ENCODE assay signal across 14 mouse cellular contexts in genomic region chr7:49104376-49104775, GRCm38 (mm10).
DNase-seq lines count a peak whose midpoint lies in the region; ATAC-seq and TF ChIP-seq lines count a peak whose summit lies in the region.
"Had no signal": no experiment of that assay in that cellular context is flagged by ENCODE, and none has a peak within 500 bp of the region (broad histone marks: within the 10 kb centered on the region; RNA-seq: fewer than 3 reads in every experiment).

No protein-coding gene starts in this region.

- no peaks in the 10 kb centered on the region for H3K9me3 ChIP-seq in forebrain, embryonic 10.5 days
- no peaks in the 10 kb centered on the region for H3K9me3 ChIP-seq in forebrain, postnatal 0 days (ENCODE audit: low read length)
- no peaks in the 10 kb centered on the region for H3K9me3 ChIP-seq in embryonic facial prominence, embryonic 10.5 days
- H3K9me3 ChIP-seq in midbrain, embryonic 15.5 days, result no peaks in the 10 kb centered on the region
- H3K9me3 ChIP-seq: heart, embryonic 15.5 days had no signal

- WGBS in forebrain, embryonic 10.5 days, result 14% methylated on average over 8 of the region's 8 CpGs
- 18% methylated on average over 8 of the region's 8 CpGs for WGBS in forebrain, postnatal 0 days
- 40% methylated on average over 8 of the region's 8 CpGs for WGBS in embryonic facial prominence, embryonic 10.5 days
- WGBS in midbrain, embryonic 15.5 days, result 14% methylated on average over 8 of the region's 8 CpGs

- no peak for TF ChIP-seq CTCF in forebrain, postnatal 0 days (IDR thresholded peaks at IDR 0.05; ENCODE audit: low read depth)

- H3K27me3 ChIP-seq in forebrain, embryonic 10.5 days (ENCODE audit: poor library complexity, severe bottlenecking), result peaks cover 95% of the 10 kb centered on the region
- H3K27me3 ChIP-seq in forebrain, postnatal 0 days (ENCODE audit: insufficient read depth, low read length), result no peaks in the 10 kb centered on the region
- peaks cover 54% of the 10 kb centered on the region for H3K27me3 ChIP-seq in embryonic facial prominence, embryonic 10.5 days (replicated peaks; ENCODE audit: low read depth, poor library complexity, severe bottlenecking)
- no peaks in the 10 kb centered on the region for H3K27me3 ChIP-seq in midbrain, embryonic 15.5 days (replicated peaks)
- H3K27me3 ChIP-seq: heart, embryonic 15.5 days had no signal

- ATAC-seq in forebrain, postnatal 0 days, result no peak
- ATAC-seq in midbrain, embryonic 15.5 days (replicated peaks), result peak; percentile 43; the same call in 1 of the 2 replicates
- ATAC-seq in frontal cortex, adult (ENCODE audit: low TSS enrichment), result no peak
- ATAC-seq: lung, postnatal 0 days had no signal

- no peak overlapping the region for H3K4me3 ChIP-seq in forebrain, embryonic 10.5 days
- H3K4me3 ChIP-seq in forebrain, postnatal 0 days (ENCODE audit: low read depth, low read length), result no peak overlapping the region
- no peak overlapping the region for H3K4me3 ChIP-seq in embryonic facial prominence, embryonic 10.5 days
- no peak overlapping the region for H3K4me3 ChIP-seq in midbrain, embryonic 15.5 days
- H3K4me3 ChIP-seq: heart, embryonic 15.5 days had no signal

- H3K36me3 ChIP-seq in forebrain, embryonic 10.5 days (replicated peaks), result no peaks in the 10 kb centered on the region
- H3K36me3 ChIP-seq in forebrain, postnatal 0 days (ENCODE audit: insufficient read depth), result no peaks in the 10 kb centered on the region
- no peaks in the 10 kb centered on the region for H3K36me3 ChIP-seq in embryonic facial prominence, embryonic 10.5 days (replicated peaks)
- no peaks in the 10 kb centered on the region for H3K36me3 ChIP-seq in midbrain, embryonic 15.5 days (replicated peaks)
- H3K36me3 ChIP-seq: heart, embryonic 15.5 days had no signal

- peak; percentile 77 for DNase-seq in forebrain, embryonic 10.5 days (ENCODE audit: extremely low spot score, low spot score)
- DNase-seq in forebrain, postnatal 0 days, result no peak
- DNase-seq in embryonic facial prominence, embryonic 10.5 days (ENCODE audit: low spot score), result peak; percentile 28
- peak; percentile 79 for DNase-seq in liver
- no peak for DNase-seq in testis, postnatal 10 days (ENCODE audit: low spot score)
- no peak for DNase-seq in gastrocnemius, postnatal 4 days (ENCODE audit: low spot score in 2 of 2)
- DNase-seq: adrenal gland, postnatal 25 days; cerebellum, postnatal 10 days; kidney, adult 8-10 months; thymus, postnatal 4 days had no signal

- H3K4me2 ChIP-seq in forebrain, postnatal 0 days (ENCODE audit: low read depth), result no peak overlapping the region
- no peak overlapping the region for H3K4me2 ChIP-seq in midbrain, embryonic 15.5 days
- H3K4me2 ChIP-seq: heart, embryonic 15.5 days had no signal

- no peak overlapping the region for H3K9ac ChIP-seq in forebrain, postnatal 0 days
- H3K9ac ChIP-seq in midbrain, embryonic 15.5 days, result no peak overlapping the region
- H3K9ac ChIP-seq: heart, embryonic 15.5 days had no signal

- H3K4me1 ChIP-seq in forebrain, embryonic 10.5 days, result peaks cover 53% of the 10 kb centered on the region
- no peaks in the 10 kb centered on the region for H3K4me1 ChIP-seq in forebrain, postnatal 0 days (ENCODE audit: insufficient read depth)
- H3K4me1 ChIP-seq in embryonic facial prominence, embryonic 10.5 days, result peaks cover 14% of the 10 kb centered on the region
- peaks cover 39% of the 10 kb centered on the region for H3K4me1 ChIP-seq in midbrain, embryonic 15.5 days

- peak overlapping the region; percentile 62 for H3K27ac ChIP-seq in forebrain, embryonic 10.5 days
- no peak overlapping the region for H3K27ac ChIP-seq in forebrain, postnatal 0 days (ENCODE audit: low read depth, low read length)
- peak overlapping the region; percentile 7; the same call in 1 of the 2 replicates for H3K27ac ChIP-seq in embryonic facial prominence, embryonic 10.5 days (replicated peaks)
- no peak overlapping the region for H3K27ac ChIP-seq in midbrain, embryonic 15.5 days
- H3K27ac ChIP-seq: heart, embryonic 15.5 days had no signal

Comparison
In these comparisons a context has a peak if more than half of its experiments do, and no peak if none do; other contexts are left out.
1. DNase-seq: peak in forebrain, embryonic 10.5 days (single experiment), embryonic facial prominence, embryonic 10.5 days (single experiment) and liver (single experiment); none in forebrain, postnatal 0 days (single experiment), testis, postnatal 10 days (single experiment) and gastrocnemius, postnatal 4 days (0 of 2).
2. H3K27ac ChIP-seq: peak in forebrain, embryonic 10.5 days (single experiment) and embryonic facial prominence, embryonic 10.5 days (single experiment); none in forebrain, postnatal 0 days (single experiment) and midbrain, embryonic 15.5 days (single experiment).